Mouse (Mus musculus): Measurements from ENCODE around the gene Kdsr. TPM values are rescaled to one million over a fixed set of nuclear protein-coding genes. Genes with fewer than 3 reads are reported as not detected.

The Kdsr gene
- total RNA-seq, 2 experiments from 2014 or later = 24.2 to 25.3 TPM

GRCm38 (mm10) chr1:106695649-106696048 lies 63.9 kb downstream of the Kdsr start:
- no peak for DNase-seq

GRCm38 (mm10) chr1:106694316-106694715 lies 65.2 kb downstream of the Kdsr start:
- no peak for DNase-seq

GRCm38 (mm10) chr1:106692599-106692998 lies 66.9 kb downstream of the Kdsr start:
- DNase-seq = no peak

- no peak for DNase-seq
Measured at GRCm38 (mm10) chr1:106690887-106691286, 68.6 kb downstream of the Kdsr start.

- no peak for DNase-seq
Measured at GRCm38 (mm10) chr1:106688161-106688516, 71.4 kb downstream of the Kdsr start.

DNA sequence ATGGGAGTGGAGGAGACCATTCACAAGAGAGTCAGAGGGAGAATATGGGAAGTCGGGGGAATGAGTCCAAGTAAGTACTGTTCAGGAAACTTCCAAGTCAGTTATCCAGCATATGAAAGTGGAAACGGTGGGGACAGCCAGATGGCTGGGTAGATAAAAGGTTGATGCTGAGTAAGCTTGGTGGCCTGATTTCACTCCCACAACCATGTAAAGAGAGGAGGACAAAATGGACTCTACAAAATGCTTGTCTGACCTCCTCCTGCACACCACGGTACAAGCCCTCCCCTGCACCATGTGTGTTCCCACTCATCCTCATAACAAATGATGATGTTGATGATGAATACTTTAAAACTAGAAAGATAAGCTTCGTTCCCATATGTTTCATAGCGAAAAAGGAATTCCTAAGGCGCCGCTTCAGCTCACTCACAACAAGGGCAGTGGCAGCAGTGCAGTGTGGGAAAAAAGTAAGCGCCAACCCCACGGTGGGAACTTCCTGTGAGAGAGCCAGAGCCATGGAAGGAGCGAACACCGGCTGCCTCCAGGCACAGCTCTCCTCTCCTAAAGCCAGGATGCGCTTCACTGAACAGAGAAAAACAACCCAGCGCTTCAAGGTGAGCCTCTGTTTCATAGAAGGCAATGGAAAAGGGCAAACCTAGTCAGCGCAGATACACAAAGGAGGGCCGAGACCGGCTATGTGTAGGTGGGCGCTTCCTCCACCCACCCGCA lies 71.9 kb downstream of the Kdsr start:
- DNase-seq = no peak

- DNase-seq = no peak
Measured at GRCm38 (mm10) chr1:106685702-106686101, 73.8 kb downstream of the Kdsr start.

DNA sequence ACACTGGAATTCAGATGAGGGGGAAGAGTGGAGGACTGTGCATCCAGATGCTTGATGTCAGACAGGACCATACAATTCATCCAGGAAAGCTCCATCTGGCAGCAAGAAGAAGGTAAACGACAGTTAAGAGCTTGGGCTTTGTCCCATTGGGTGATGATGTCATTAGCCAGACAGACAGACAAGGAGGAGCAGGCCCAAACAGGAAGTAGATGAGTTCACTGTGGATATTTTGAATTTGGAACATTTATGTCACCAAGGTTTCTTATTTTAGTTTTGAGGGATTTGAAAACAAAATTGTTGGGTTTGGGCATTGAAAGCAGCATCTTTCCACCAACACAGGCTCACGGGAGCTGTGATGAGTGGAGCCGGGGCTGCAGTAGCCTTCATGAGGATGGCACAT lies 75.0 kb downstream of the Kdsr start:
- no peak for DNase-seq

DNA sequence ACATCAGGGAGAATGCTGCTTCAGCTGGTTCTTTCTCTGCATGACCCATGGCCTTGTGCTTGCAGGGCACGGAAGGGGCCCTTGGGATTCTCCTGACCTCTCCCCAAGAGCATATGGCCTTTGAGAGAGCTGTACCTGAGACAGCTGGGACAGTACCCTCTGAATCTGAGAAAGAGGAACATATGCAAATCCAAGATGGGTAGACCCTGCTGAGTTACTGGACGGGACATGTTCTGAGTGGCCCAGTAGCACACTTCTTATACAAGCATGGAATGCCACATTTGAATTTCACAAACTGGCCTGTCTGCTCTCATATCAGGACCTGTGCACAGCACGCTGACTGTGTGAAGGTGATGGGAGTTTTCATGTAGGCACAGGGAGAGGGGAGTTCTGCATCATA lies 76.7 kb downstream of the Kdsr start:
- no peak for DNase-seq

GRCm38 (mm10) chr1:106679800-106680515 lies 79.6 kb downstream of the Kdsr start:
- no peak for DNase-seq

GRCm38 (mm10) chr1:106678060-106678478 lies 81.5 kb downstream of the Kdsr start:
- DNase-seq = no peak

Other genes starting within 250 kb of the Kdsr start
- 1 to 10 TPM; 6.1 to 8.8 TPM for gene Bcl2, start 45.5 kb downstream of the Kdsr start, total RNA-seq (2021)
- gene Vps4b, start 37.0 kb upstream of the Kdsr start, total RNA-seq (2021) = 10 to 100 TPM; 89.0 to 95.4 TPM
- gene Serpinb5, start 101.4 kb upstream of the Kdsr start, total RNA-seq (2021) = not detected
- not detected for gene Serpinb12, start 174.7 kb upstream of the Kdsr start, total RNA-seq (2021)
- gene Serpinb13, start 221.3 kb upstream of the Kdsr start, total RNA-seq (2021) = not detected

Data from adrenal gland, postnatal 10 days (tissue).